Mouse (Mus musculus): ENCODE data around the gene Glis3. TPM values are rescaled to one million over a fixed set of nuclear protein-coding genes. Genes with fewer than 3 reads are reported as not detected.

Glis3 gene
- total RNA-seq, 1 experiment: 3.3 TPM

GRCm38 (mm10) chr19:28284098-28284569, 395.7 kb downstream of the Glis3 start:
- Histone ChIP-seq H3K4me3 (ENCODE audit: insufficient read depth in 1 of 2, low read depth in 1 of 2, low read length in 2 of 2, poor library complexity in 1 of 2, severe bottlenecking in 1 of 2) (no peak overlapping the region), H3K9ac (ENCODE audit: insufficient read depth, low read depth, low read length, poor library complexity, severe bottlenecking) (no peak overlapping the region), H3K36me3 (ENCODE audit: control insufficient read depth, insufficient read depth, low read length, poor library complexity, severe bottlenecking) (no peaks in the 10 kb centered on the region), H3K27ac (ENCODE audit: insufficient read depth, low read depth, low read length, poor library complexity, severe bottlenecking) (no peak overlapping the region), H3K9me3 (ENCODE audit: control insufficient read depth, insufficient read depth, low read depth, low read length) (no peaks in the 10 kb centered on the region), H3K4me1 (ENCODE audit: control insufficient read depth in 2 of 2, insufficient read depth in 2 of 2, low read length in 2 of 2, poor library complexity in 1 of 2) (no peaks in the 10 kb centered on the region)
- in situ Hi-C loops (cut with MboI; ENCODE audit: low sequenced_read_pairs in 2 of 2, unreplicated experiment in 2 of 2): no loop called here
- no peak for DNase-seq (ENCODE audit: low read depth, low spot score)
- TF ChIP-seq ZNF384 (IDR thresholded peaks at IDR 0.05; ENCODE audit: low read depth, low read length) (no peak), ZC3H11A (IDR thresholded peaks at IDR 0.05; ENCODE audit: borderline replicate concordance, low read depth, low read length) (no peak), HCFC1 (IDR thresholded peaks at IDR 0.05; ENCODE audit: borderline replicate concordance, insufficient read depth, low read length) (no peak), MAFK (IDR thresholded peaks at IDR 0.05; ENCODE audit: insufficient read depth, low read depth, low read length) (no peak), CHD2 (IDR thresholded peaks at IDR 0.05; ENCODE audit: low read depth, low read length) (no peak)

- H3K9me3 ChIP-seq (ENCODE audit: control insufficient read depth, insufficient read depth, low read depth, low read length): no peaks in the 10 kb centered on the region
- no peak for DNase-seq (ENCODE audit: low read depth, low spot score)
- no peak overlapping the region for H3K4me3 ChIP-seq (ENCODE audit: insufficient read depth in 1 of 2, low read depth in 1 of 2, low read length in 2 of 2, poor library complexity in 1 of 2, severe bottlenecking in 1 of 2)
- H3K36me3 ChIP-seq (ENCODE audit: control insufficient read depth, insufficient read depth, low read length, poor library complexity, severe bottlenecking): no peaks in the 10 kb centered on the region
- no peak overlapping the region for H3K9ac ChIP-seq (ENCODE audit: insufficient read depth, low read depth, low read length, poor library complexity, severe bottlenecking)
- H3K4me1 ChIP-seq (ENCODE audit: control insufficient read depth in 2 of 2, insufficient read depth in 2 of 2, low read length in 2 of 2, poor library complexity in 1 of 2): no peaks in the 10 kb centered on the region
- in situ Hi-C loops (cut with MboI; ENCODE audit: low sequenced_read_pairs in 2 of 2, unreplicated experiment in 2 of 2): no loop called here
- H3K27ac ChIP-seq (ENCODE audit: insufficient read depth, low read depth, low read length, poor library complexity, severe bottlenecking): no peak overlapping the region
- no peak for TF ChIP-seq ZNF384 (IDR thresholded peaks at IDR 0.05; ENCODE audit: low read depth, low read length)
- no peak for TF ChIP-seq CHD2 (IDR thresholded peaks at IDR 0.05; ENCODE audit: low read depth, low read length)
- TF ChIP-seq MAFK (IDR thresholded peaks at IDR 0.05; ENCODE audit: insufficient read depth, low read depth, low read length): no peak
- TF ChIP-seq ZC3H11A (IDR thresholded peaks at IDR 0.05; ENCODE audit: borderline replicate concordance, low read depth, low read length): no peak
- TF ChIP-seq HCFC1 (IDR thresholded peaks at IDR 0.05; ENCODE audit: borderline replicate concordance, insufficient read depth, low read length): no peak
Measured at GRCm38 (mm10) chr19:28283241-28284097, 396.4 kb downstream of the Glis3 start.

- in situ Hi-C loops (cut with MboI; ENCODE audit: low sequenced_read_pairs in 2 of 2, unreplicated experiment in 2 of 2): no loop called here
- no peak for DNase-seq (ENCODE audit: low read depth, low spot score)
- Histone ChIP-seq H3K9ac (ENCODE audit: insufficient read depth, low read depth, low read length, poor library complexity, severe bottlenecking) (no peak overlapping the region), H3K27ac (ENCODE audit: insufficient read depth, low read depth, low read length, poor library complexity, severe bottlenecking) (no peak overlapping the region), H3K9me3 (ENCODE audit: control insufficient read depth, insufficient read depth, low read depth, low read length) (no peaks in the 10 kb centered on the region), H3K4me1 (ENCODE audit: control insufficient read depth in 2 of 2, insufficient read depth in 2 of 2, low read length in 2 of 2, poor library complexity in 1 of 2) (no peaks in the 10 kb centered on the region), H3K36me3 (ENCODE audit: control insufficient read depth, insufficient read depth, low read length, poor library complexity, severe bottlenecking) (no peaks in the 10 kb centered on the region), H3K4me3 (ENCODE audit: insufficient read depth in 1 of 2, low read depth in 1 of 2, low read length in 2 of 2, poor library complexity in 1 of 2, severe bottlenecking in 1 of 2) (no peak overlapping the region)
- TF ChIP-seq CHD2 (IDR thresholded peaks at IDR 0.05; ENCODE audit: low read depth, low read length) (no peak), ZC3H11A (IDR thresholded peaks at IDR 0.05; ENCODE audit: borderline replicate concordance, low read depth, low read length) (no peak), MAFK (IDR thresholded peaks at IDR 0.05; ENCODE audit: insufficient read depth, low read depth, low read length) (no peak), ZNF384 (IDR thresholded peaks at IDR 0.05; ENCODE audit: low read depth, low read length) (no peak), HCFC1 (IDR thresholded peaks at IDR 0.05; ENCODE audit: borderline replicate concordance, insufficient read depth, low read length) (no peak)
Measured at GRCm38 (mm10) chr19:28281405-28281804, 398.5 kb downstream of the Glis3 start.

DNA sequence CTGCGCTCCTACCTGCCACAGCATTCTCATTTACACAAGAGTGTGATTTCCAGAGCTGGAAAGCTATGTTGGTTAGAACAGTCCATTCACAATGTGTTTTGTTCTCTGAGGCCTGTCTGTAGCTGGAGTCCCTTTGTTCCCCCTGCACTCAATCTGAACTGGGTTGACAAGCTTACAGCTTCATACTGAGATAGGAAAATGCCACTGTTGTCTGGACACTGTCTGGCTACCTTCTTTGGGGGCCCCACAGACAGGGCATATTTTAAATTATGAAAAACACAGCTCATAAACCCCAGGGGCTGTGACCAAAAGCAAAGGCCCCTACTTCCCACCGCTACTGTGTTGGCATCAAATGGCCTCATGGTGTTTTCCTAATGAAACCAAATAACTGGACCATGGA, 402.8 kb downstream of the Glis3 start:
- no peak overlapping the region for H3K27ac ChIP-seq (ENCODE audit: insufficient read depth, low read depth, low read length, poor library complexity, severe bottlenecking)
- H3K4me1 ChIP-seq (ENCODE audit: control insufficient read depth in 2 of 2, insufficient read depth in 2 of 2, low read length in 2 of 2, poor library complexity in 1 of 2): no peaks in the 10 kb centered on the region
- H3K9me3 ChIP-seq (ENCODE audit: control insufficient read depth, insufficient read depth, low read depth, low read length): no peaks in the 10 kb centered on the region
- no peak overlapping the region for H3K4me3 ChIP-seq (ENCODE audit: insufficient read depth in 1 of 2, low read depth in 1 of 2, low read length in 2 of 2, poor library complexity in 1 of 2, severe bottlenecking in 1 of 2)
- DNase-seq (ENCODE audit: low read depth, low spot score): no peak
- H3K9ac ChIP-seq (ENCODE audit: insufficient read depth, low read depth, low read length, poor library complexity, severe bottlenecking): no peak overlapping the region
- in situ Hi-C loops (cut with MboI; ENCODE audit: low sequenced_read_pairs in 2 of 2, unreplicated experiment in 2 of 2): no loop called here
- H3K36me3 ChIP-seq (ENCODE audit: control insufficient read depth, insufficient read depth, low read length, poor library complexity, severe bottlenecking): no peaks in the 10 kb centered on the region
- TF ChIP-seq ZNF384 (IDR thresholded peaks at IDR 0.05; ENCODE audit: low read depth, low read length) (no peak), MAFK (IDR thresholded peaks at IDR 0.05; ENCODE audit: insufficient read depth, low read depth, low read length) (no peak), ZC3H11A (IDR thresholded peaks at IDR 0.05; ENCODE audit: borderline replicate concordance, low read depth, low read length) (no peak), CHD2 (IDR thresholded peaks at IDR 0.05; ENCODE audit: low read depth, low read length) (no peak), HCFC1 (IDR thresholded peaks at IDR 0.05; ENCODE audit: borderline replicate concordance, insufficient read depth, low read length) (no peak)

Data from ES-E14 (cell line).